Mouse (Mus musculus): ENCODE measurements around the gene Pml. TPM values are rescaled to one million over a fixed set of nuclear protein-coding genes. Genes with fewer than 3 reads are reported as not detected.
"Not testable (repeated sequence)": the region's sequence is repeated elsewhere in the genome, so short reads cannot be mapped to it uniquely, and the experiment has no call there.

The Pml gene
- polyA plus RNA-seq, 1 experiment, result 28.7 TPM

DNA sequence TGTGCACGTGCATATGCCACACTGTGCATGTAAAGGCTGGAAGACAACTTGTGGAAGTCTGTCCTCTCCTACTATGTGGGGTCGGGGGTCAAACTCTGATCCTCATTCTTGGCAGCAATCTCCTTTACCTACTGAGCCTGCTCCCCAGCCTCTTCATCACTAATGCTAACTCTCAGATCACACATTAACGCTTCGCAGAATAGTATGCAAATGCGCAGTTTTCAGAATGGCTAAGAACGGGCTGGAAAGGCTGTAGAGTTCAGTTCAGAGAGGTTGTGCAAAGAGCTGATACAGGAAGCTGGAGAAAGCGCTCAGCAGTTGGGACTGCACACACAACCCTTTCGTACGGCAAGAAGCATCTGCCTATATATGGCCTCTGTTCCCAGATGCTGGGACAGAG is 23.3 kb upstream of the Pml start:
- peaks cover 69% of the 10 kb centered on the region for H3K4me1 ChIP-seq

DNA sequence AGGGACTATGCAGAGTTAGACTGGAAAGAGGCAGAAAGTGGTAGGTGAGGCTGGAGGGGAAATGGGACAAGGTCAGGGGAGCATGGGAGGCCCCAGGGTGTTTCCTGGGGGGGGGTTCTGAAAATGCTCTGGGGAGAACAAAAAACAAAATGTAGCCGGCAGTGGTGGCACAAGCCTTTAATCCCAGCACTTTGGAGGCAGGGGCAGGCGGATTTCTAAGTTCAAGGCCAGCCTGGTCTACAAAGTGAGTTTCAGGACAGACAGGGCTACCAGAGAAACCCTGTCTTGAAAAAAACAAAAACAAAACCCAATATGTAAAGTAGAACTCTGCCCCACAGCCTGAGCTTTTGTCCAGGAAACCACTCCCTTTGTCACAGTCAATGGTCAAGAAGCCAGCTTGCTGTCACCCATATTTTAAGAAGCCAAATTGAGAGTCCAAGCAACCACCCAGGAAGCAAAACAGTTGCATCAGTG is 22.5 kb upstream of the Pml start:
- H3K9me3 ChIP-seq, result no peaks in the 10 kb centered on the region
- no peaks in the 10 kb centered on the region for H3K27me3 ChIP-seq (replicated peaks)
- no peaks in the 10 kb centered on the region for H3K36me3 ChIP-seq (replicated peaks; ENCODE audit: low read length)
- H3K4me3 ChIP-seq (replicated peaks), result no peak overlapping the region
- peaks cover 75% of the 10 kb centered on the region for H3K4me1 ChIP-seq
- TF ChIP-seq GATA1 (IDR thresholded peaks at IDR 0.05; ENCODE audit: borderline replicate concordance, low read length) (no peak), FLI1 (IDR thresholded peaks at IDR 0.05; ENCODE audit: low read length) (no peak)

More for the DNA sequence above, 23.3 kb upstream of the Pml start:
- Histone ChIP-seq H3K4me3 (replicated peaks) (no peak overlapping the region), H3K27me3 (replicated peaks) (no peaks in the 10 kb centered on the region), H3K9me3 (no peaks in the 10 kb centered on the region), H3K36me3 (replicated peaks; ENCODE audit: low read length) (no peaks in the 10 kb centered on the region)
- TF ChIP-seq GATA1 (IDR thresholded peaks at IDR 0.05; ENCODE audit: borderline replicate concordance, low read length) (no peak), FLI1 (IDR thresholded peaks at IDR 0.05; ENCODE audit: low read length) (no peak)

DNA sequence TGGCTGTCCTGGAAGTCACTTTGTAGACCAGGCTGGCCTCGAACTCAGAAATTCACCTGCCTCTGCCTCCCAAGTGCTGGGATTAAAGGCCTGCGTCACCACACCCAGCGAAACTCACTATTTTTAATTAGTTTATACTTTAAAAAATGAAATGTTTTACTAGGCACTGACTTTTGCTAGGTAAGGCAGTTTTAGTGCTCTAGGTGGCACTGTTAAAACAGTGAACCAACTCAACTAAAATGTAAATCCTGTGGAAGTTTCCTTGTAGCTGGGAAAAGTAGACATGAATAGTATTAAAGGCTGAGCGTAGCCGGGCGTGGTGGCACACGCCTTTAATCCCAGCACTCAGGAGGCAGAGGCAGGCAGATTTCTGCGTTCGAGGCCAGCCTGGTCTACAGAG is 22.0 kb upstream of the Pml start:
- H3K4me1 ChIP-seq, result peaks cover 80% of the 10 kb centered on the region
- H3K9me3 ChIP-seq; H3K27me3 ChIP-seq (replicated peaks); H3K36me3 ChIP-seq (replicated peaks; ENCODE audit: low read length); H3K4me3 ChIP-seq (replicated peaks): not testable (repeated sequence)

DNA sequence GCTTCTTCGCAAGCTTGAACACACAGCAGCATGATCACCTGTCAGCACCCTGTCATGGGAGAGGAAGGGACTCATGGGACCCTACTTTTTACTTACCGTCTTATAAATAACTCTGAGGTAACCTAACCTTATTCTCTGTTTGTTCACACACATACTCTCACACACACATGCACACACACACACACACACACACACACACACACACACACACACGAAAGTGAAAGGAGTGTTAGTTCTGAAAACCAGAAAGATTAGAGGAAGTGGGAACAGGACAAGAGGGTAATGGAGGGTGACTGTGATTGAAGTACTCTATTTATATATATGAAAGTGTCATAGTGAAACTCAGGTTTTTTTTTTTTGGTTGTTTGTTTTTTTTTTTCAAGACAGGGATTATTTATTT is 21.5 kb upstream of the Pml start:
- H3K4me3 ChIP-seq (replicated peaks), result no peak overlapping the region
- no peaks in the 10 kb centered on the region for H3K9me3 ChIP-seq
- TF ChIP-seq FLI1 (IDR thresholded peaks at IDR 0.05; ENCODE audit: low read length), result no peak
- TF ChIP-seq GATA1 (IDR thresholded peaks at IDR 0.05; ENCODE audit: borderline replicate concordance, low read length), result no peak
- H3K4me1 ChIP-seq, result peaks cover 80% of the 10 kb centered on the region
- no peaks in the 10 kb centered on the region for H3K36me3 ChIP-seq (replicated peaks; ENCODE audit: low read length)
- no peaks in the 10 kb centered on the region for H3K27me3 ChIP-seq (replicated peaks)

DNA sequence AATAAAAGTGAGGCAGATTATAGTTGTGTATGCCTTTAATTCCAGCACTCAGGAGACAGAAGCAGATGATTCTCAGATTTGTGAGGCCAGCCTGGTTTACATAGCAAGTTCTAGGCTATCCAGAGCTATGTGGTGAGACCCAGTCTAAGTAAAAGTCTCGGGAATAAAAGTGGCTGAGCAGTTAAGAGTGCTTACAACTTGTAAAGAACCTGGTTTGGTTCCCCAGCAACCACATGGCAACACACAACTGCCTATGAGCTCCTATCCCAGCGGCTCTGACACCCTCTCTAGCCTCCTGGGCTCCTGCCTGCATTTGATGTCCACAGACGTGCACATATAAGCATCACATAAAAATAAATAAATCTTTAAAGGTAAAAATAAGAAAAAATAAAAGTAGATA is 20.5 kb upstream of the Pml start:
- H3K27me3 ChIP-seq (replicated peaks), result no peaks in the 10 kb centered on the region
- H3K36me3 ChIP-seq (replicated peaks; ENCODE audit: low read length), result no peaks in the 10 kb centered on the region
- peaks cover 82% of the 10 kb centered on the region for H3K4me1 ChIP-seq
- TF ChIP-seq FLI1 (IDR thresholded peaks at IDR 0.05; ENCODE audit: low read length) (no peak), GATA1 (IDR thresholded peaks at IDR 0.05; ENCODE audit: borderline replicate concordance, low read length) (no peak)
- no peaks in the 10 kb centered on the region for H3K9me3 ChIP-seq
- no peak overlapping the region for H3K4me3 ChIP-seq (replicated peaks)

DNA sequence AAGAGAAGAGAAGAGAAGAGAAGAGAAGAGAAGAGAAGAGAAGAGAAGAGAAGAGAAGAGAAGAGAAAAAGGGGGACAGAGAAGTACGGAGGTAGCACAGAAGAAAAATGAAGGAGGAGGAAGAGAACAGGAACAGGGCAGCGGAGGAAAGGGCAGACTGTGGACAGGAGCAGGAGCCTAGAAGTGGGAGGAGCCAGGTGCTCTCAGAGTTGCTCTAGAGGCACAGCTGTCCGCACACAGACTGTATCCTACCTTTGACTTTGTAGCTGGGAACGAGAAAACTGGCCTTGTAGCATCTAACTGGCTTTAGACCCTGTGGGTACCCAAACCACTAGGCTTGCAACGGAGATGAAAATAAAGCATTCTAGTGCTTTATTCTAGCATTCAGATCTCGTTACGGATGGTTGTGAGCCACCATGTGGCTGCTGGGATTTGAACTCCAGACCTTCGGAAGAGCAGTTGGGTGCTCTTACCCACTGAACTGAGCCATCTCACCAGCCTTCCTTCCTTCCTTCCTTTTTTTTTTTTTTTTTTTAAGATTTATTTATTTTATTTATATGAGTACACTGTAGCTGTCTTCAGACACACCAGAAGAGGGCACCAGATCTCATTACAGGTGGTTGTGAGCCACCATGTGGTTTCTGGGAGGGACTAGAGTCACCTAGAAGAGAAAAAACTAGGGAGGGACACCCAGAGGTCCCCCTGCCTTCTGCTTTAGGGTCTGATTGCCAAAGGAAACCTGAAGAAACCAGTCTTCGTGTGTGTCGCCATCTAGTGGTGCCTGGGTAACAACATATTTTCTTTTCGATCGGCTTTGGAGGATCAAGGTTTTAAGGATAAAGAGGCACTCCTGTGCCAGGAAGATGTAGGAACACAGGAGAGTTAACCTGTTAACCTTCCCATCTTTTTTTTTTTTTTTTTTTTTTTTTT is 19.1 kb upstream of the Pml start:
- peaks cover 77% of the 10 kb centered on the region for H3K4me1 ChIP-seq
- TF ChIP-seq FLI1 (IDR thresholded peaks at IDR 0.05; ENCODE audit: low read length), result no peak
- no peak for TF ChIP-seq GATA1 (IDR thresholded peaks at IDR 0.05; ENCODE audit: borderline replicate concordance, low read length)

DNA sequence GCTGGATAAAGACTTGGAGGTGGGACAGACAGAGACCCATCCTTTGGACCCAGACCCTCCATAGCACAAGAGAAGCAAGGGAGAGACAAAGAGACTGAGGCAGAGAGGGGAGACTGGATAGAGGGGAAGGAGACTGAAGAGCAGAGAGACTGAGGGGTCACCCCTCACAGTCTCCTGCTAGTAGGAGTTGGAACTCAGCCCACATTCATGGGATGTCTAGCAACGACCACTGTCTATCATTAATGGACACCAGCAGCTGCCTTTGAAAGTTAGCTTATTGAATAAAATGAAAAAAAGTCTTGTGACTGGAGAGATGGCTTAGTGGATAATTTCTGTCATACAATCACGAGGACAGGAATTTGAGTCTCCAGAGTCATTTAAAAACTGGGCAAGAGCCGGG is 17.5 kb upstream of the Pml start:
- H3K9me3 ChIP-seq, result no peaks in the 10 kb centered on the region

More for the DNA sequence above, 19.1 kb upstream of the Pml start:
- Histone ChIP-seq H3K27me3 (replicated peaks) (no peaks in the 10 kb centered on the region), H3K4me3 (replicated peaks) (no peak overlapping the region), H3K9me3 (no peaks in the 10 kb centered on the region), H3K36me3 (replicated peaks; ENCODE audit: low read length) (no peaks in the 10 kb centered on the region)

DNA sequence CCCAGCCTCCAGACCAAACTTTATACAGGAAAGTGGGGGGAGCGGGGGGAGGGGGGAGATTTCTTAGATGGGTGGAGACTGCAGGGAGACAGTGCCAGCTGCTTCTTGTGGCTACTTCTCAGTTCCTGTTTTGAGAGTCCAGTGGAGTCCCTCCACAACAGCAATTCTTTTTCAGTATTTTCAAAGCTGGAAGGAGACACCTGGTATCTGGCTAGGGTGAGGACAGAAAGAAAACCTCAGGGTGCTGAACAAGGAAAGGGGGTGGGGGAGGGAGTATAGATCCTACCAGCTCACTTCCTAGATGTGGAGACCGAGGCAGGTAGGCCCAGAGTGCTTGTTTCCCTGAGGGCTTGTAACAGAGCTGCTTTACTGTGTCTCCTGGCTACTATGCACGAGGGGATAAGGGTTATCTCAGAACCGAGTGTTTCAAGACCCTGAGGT is 17.0 kb upstream of the Pml start:
- TF ChIP-seq GATA1 (IDR thresholded peaks at IDR 0.05; ENCODE audit: borderline replicate concordance, low read length) (no peak), FLI1 (IDR thresholded peaks at IDR 0.05; ENCODE audit: low read length) (no peak)
- peaks cover 14% of the 10 kb centered on the region for H3K36me3 ChIP-seq (replicated peaks; ENCODE audit: low read length)
- no peaks in the 10 kb centered on the region for H3K9me3 ChIP-seq
- H3K4me3 ChIP-seq (replicated peaks), result peak overlapping the region; percentile 81
- H3K27me3 ChIP-seq (replicated peaks), result peaks cover under 1% of the 10 kb centered on the region
- H3K4me1 ChIP-seq, result peaks cover 70% of the 10 kb centered on the region

More for the DNA sequence above, 17.5 kb upstream of the Pml start:
- H3K27me3 ChIP-seq (replicated peaks), result no peaks in the 10 kb centered on the region
- H3K4me3 ChIP-seq (replicated peaks), result peak overlapping the region; percentile 7
- H3K36me3 ChIP-seq (replicated peaks; ENCODE audit: low read length), result peaks cover 9% of the 10 kb centered on the region
- peaks cover 71% of the 10 kb centered on the region for H3K4me1 ChIP-seq
- TF ChIP-seq GATA1 (IDR thresholded peaks at IDR 0.05; ENCODE audit: borderline replicate concordance, low read length) (no peak), FLI1 (IDR thresholded peaks at IDR 0.05; ENCODE audit: low read length) (no peak)

DNA sequence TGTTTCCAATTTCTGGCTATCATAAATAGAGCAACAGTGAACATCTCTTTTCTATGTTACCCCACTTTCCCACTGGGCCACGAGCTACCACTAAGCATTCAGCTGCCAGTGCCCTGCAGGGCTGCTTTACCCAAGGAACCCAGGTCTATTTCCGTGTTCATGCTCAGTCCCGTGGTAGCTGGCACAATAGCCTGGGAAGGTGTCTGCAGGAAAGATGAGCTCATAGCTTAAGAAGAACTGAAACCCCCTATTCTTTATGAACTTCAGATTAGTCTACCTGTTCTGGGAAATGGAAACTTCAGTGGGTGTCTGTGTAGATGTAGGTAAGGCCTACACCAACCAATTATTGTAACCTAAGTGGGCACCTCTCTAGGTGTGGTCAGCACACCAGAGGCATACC is 15.8 kb upstream of the Pml start:
- peaks cover 23% of the 10 kb centered on the region for H3K36me3 ChIP-seq (replicated peaks; ENCODE audit: low read length)
- no peaks in the 10 kb centered on the region for H3K9me3 ChIP-seq
- H3K27me3 ChIP-seq (replicated peaks), result peaks cover 2% of the 10 kb centered on the region
- peaks cover 63% of the 10 kb centered on the region for H3K4me1 ChIP-seq
- TF ChIP-seq FLI1 (IDR thresholded peaks at IDR 0.05; ENCODE audit: low read length) (no peak), GATA1 (IDR thresholded peaks at IDR 0.05; ENCODE audit: borderline replicate concordance, low read length) (no peak)
- H3K4me3 ChIP-seq (replicated peaks), result no peak overlapping the region

DNA sequence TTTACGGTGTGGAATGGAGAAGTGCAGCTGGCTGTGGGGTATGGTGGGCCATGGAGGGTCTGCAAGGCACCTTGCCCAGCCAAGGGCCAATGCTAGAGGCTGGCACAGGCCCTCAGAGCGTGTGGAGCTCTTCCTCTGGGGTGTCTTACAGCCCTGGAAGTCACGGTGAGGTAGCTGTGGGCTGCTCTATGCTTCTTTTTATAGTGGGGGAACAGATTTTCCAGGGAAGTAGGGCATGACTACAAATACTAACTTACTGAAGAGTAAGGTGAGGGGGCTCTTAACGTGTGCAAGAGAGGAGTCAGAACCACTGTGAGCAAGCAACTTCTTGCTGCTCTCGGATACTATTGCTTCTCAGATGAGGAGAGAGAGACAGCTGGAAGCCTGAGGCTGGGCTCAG is 12.9 kb upstream of the Pml start:
- H3K9me3 ChIP-seq, result no peaks in the 10 kb centered on the region
- TF ChIP-seq GATA1 (IDR thresholded peaks at IDR 0.05; ENCODE audit: borderline replicate concordance, low read length), result no peak
- TF ChIP-seq FLI1 (IDR thresholded peaks at IDR 0.05; ENCODE audit: low read length), result no peak
- H3K4me3 ChIP-seq (replicated peaks), result no peak overlapping the region
- peaks cover 46% of the 10 kb centered on the region for H3K36me3 ChIP-seq (replicated peaks; ENCODE audit: low read length)
- H3K4me1 ChIP-seq, result peaks cover 46% of the 10 kb centered on the region
- peaks cover 6% of the 10 kb centered on the region for H3K27me3 ChIP-seq (replicated peaks)
